Mouse (Mus musculus): ENCODE measurements around the gene Tfcp2. TPM values are rescaled to one million over a fixed set of nuclear protein-coding genes. Genes with fewer than 3 reads are reported as not detected.

Gene Tfcp2
- total and polyA plus RNA-seq, 3 experiments: 5.3 to 7.8 (median 6.8) TPM

- H3K36me3 ChIP-seq (replicated peaks in 1 of 2; ENCODE audit: control insufficient read depth in 1 of 2, insufficient read depth in 1 of 2, low read length in 1 of 2): no peaks in the 10 kb centered on the region
- TF ChIP-seq NRF1 (IDR thresholded peaks at IDR 0.05; ENCODE audit: low read depth, low read length) (no peak), JUN (IDR thresholded peaks at IDR 0.05; ENCODE audit: insufficient read depth, low read depth, low read length) (no peak), RAD21 (IDR thresholded peaks at IDR 0.05; ENCODE audit: low read depth, low read length) (no peak), CHD1 (IDR thresholded peaks at IDR 0.05; ENCODE audit: low read depth, low read length) (no peak), MXI1 (IDR thresholded peaks at IDR 0.05; ENCODE audit: low read depth, low read length) (no peak), MYC (IDR thresholded peaks at IDR 0.05; ENCODE audit: low read depth, low read length) (no peak)
- peaks cover 10% of the 10 kb centered on the region for H3K27me3 ChIP-seq (replicated peaks)
- no peak for DNase-seq (ENCODE audit: extremely low read depth)
- H3K4me2 ChIP-seq (ENCODE audit: insufficient read depth, low read depth, poor library complexity, severe bottlenecking): no peak overlapping the region
- H3K27ac ChIP-seq (ENCODE audit: insufficient read depth, low read depth): no peak overlapping the region
- H3K4me1 ChIP-seq (ENCODE audit: control insufficient read depth in 1 of 2, insufficient read depth in 2 of 2): peaks cover 0 to 6% of the 10 kb centered on the region in 2 experiments; a peak in 2 of 4 replicates
- in situ Hi-C loops (cut with MboI; ENCODE audit: low pct_ligation_motif_present, low pct_unique_long_range_greater_than_20kb, low sequenced_read_pairs): no loop called here
- dilution Hi-C loops (cut with MboI; ENCODE audit: extremely low pct_ligation_motif_present, extremely low pct_unique_long_range_greater_than_20kb, low sequenced_read_pairs): no loop called here
- H3K9ac ChIP-seq (ENCODE audit: insufficient read depth, low read depth): no peak overlapping the region
- no peaks in the 10 kb centered on the region for H3K79me2 ChIP-seq (replicated peaks; ENCODE audit: control insufficient read depth, extremely low read depth, insufficient read depth, poor library complexity, severe bottlenecking)
- no peak overlapping the region for H3K4me3 ChIP-seq (replicated peaks in 1 of 3; ENCODE audit: low read depth in 2 of 3, low read length in 2 of 3, poor library complexity in 1 of 3)
- peaks cover 6% of the 10 kb centered on the region for H3K9me3 ChIP-seq (replicated peaks; ENCODE audit: low read length)
Measured at GRCm38 (mm10) chr15:100556378-100556777, 4.6 kb upstream of the Tfcp2 start.

- H3K79me2 ChIP-seq (replicated peaks; ENCODE audit: control insufficient read depth, extremely low read depth, insufficient read depth, poor library complexity, severe bottlenecking): no peaks in the 10 kb centered on the region
- H3K27ac ChIP-seq (ENCODE audit: insufficient read depth, low read depth): no peak overlapping the region
- peaks cover under 1 to 9% of the 10 kb centered on the region in 2 experiments; a peak in 2 of 4 replicates for H3K4me1 ChIP-seq (ENCODE audit: control insufficient read depth in 1 of 2, insufficient read depth in 2 of 2)
- H3K4me2 ChIP-seq (ENCODE audit: insufficient read depth, low read depth, poor library complexity, severe bottlenecking): no peak overlapping the region
- peaks cover 6% of the 10 kb centered on the region for H3K9me3 ChIP-seq (replicated peaks; ENCODE audit: low read length)
- no peaks in the 10 kb centered on the region for H3K36me3 ChIP-seq (replicated peaks in 1 of 2; ENCODE audit: control insufficient read depth in 1 of 2, insufficient read depth in 1 of 2, low read length in 1 of 2)
- no peak overlapping the region for H3K4me3 ChIP-seq (replicated peaks in 1 of 3; ENCODE audit: low read depth in 2 of 3, low read length in 2 of 3, poor library complexity in 1 of 3)
- peaks cover 10% of the 10 kb centered on the region for H3K27me3 ChIP-seq (replicated peaks)
- DNase-seq (ENCODE audit: extremely low read depth): no peak
- no peak overlapping the region for H3K9ac ChIP-seq (ENCODE audit: insufficient read depth, low read depth)
- dilution Hi-C loops (cut with MboI; ENCODE audit: extremely low pct_ligation_motif_present, extremely low pct_unique_long_range_greater_than_20kb, low sequenced_read_pairs) (no loop called here), in situ Hi-C loops (cut with MboI; ENCODE audit: low pct_ligation_motif_present, low pct_unique_long_range_greater_than_20kb, low sequenced_read_pairs) (no loop called here)
- TF ChIP-seq TBP (conservative IDR thresholded peaks at IDR 0.05; ENCODE audit: low read depth, low read length) (no peak), MEF2A (IDR thresholded peaks at IDR 0.05; ENCODE audit: borderline replicate concordance, low read depth, low read length) (no peak), BHLHE40 (IDR thresholded peaks at IDR 0.05; ENCODE audit: low read depth, low read length) (no peak), RAD21 (IDR thresholded peaks at IDR 0.05; ENCODE audit: low read depth, low read length) (no peak), NRF1 (IDR thresholded peaks at IDR 0.05; ENCODE audit: low read depth, low read length) (no peak), CTCF (conservative IDR thresholded peaks at IDR 0.05 in 1 of 2, IDR thresholded peaks at IDR 0.05 in 1 of 2; ENCODE audit: low read depth in 2 of 2, low read length in 2 of 2) (no peak), MAX (IDR thresholded peaks at IDR 0.05; ENCODE audit: low read length) (no peak), NELFE (IDR thresholded peaks at IDR 0.05; ENCODE audit: low read depth, low read length) (no peak), GABPA (IDR thresholded peaks at IDR 0.05; ENCODE audit: insufficient replicate concordance, low read depth, low read length) (no peak), EP300 (IDR thresholded peaks at IDR 0.05; ENCODE audit: low read length) (no peak), ZMIZ1 (IDR thresholded peaks at IDR 0.05; ENCODE audit: low read depth, low read length) (no peak), MAZ (IDR thresholded peaks at IDR 0.05; ENCODE audit: low read depth, low read length) (no peak), MYC (IDR thresholded peaks at IDR 0.05; ENCODE audit: low read depth, low read length) (no peak), UBTF (IDR thresholded peaks at IDR 0.05; ENCODE audit: low read depth, low read length) (no peak), ETS1 (conservative IDR thresholded peaks at IDR 0.05; ENCODE audit: low read depth, low read length) (no peak), PAX5 (IDR thresholded peaks at IDR 0.05; ENCODE audit: low read length) (no peak), ZNF384 (IDR thresholded peaks at IDR 0.05; ENCODE audit: low read depth, low read length) (no peak), TCF12 (IDR thresholded peaks at IDR 0.05; ENCODE audit: low read depth, low read length) (no peak)
Measured at GRCm38 (mm10) chr15:100555965-100556364, 4.2 kb upstream of the Tfcp2 start.
